Mouse (Mus musculus): ENCODE data around the gene Ier5l. TPM values are rescaled to one million over a fixed set of nuclear protein-coding genes. Genes with fewer than 3 reads are reported as not detected.

Gene Ier5l
- 2.2 and 2.8 TPM in 2 replicates for polyA plus RNA-seq (2012; rRNA removed)

DNA sequence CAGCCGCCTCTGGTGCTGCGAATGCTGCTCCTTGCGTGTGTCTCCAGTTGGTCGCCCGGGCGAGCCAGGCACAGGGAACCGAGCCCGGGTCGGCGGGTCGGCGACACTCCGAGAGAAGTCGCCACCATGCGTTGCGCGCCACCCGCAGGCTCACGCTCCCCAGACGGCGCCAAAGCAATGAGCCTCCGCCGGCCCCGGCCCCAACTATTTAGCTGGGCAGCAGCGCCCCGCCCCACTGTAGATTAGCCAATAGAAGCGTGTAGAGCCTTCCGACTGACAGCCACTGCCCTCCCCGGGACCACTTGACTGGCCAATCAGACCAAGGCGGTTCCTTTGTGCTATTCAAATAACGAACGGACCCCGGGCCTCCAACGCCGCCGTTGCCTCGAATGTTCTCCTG lies at the start of gene Ier5l:
TSS of gene Ier5l (minus strand) at position 181 of the 400 bp plus-strand sequence.
- peaks cover 35% of the 10 kb centered on the region for H3K4me1 ChIP-seq (ENCODE audit: control insufficient read depth, insufficient read depth, low read length)

DNA sequence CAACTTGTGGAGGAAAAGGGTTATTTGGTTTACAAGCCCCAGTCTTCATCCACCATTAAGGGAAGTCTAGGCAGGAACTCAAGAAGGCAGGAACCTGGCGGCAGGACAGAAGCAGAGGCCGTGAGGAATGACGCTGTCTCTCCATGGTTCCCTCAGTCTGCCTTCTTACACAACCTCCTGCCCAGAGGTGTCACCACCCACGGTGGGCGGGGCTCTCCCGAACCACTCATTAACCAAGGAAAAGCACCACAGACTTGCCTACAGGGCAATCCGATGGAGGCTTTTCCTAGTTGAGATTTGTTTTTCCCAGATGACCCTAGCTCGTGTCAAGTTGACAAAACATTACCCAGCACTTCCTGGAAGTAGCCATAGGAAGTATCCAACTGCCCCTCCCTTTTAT lies 49.7 kb upstream of the Ier5l start:
- no peak overlapping the region for H3K27ac ChIP-seq (ENCODE audit: control insufficient read depth, insufficient read depth, low read depth, low read length)
- H3K4me1 ChIP-seq (ENCODE audit: control insufficient read depth, insufficient read depth, low read length) = no peaks in the 10 kb centered on the region
- H3K36me3 ChIP-seq (ENCODE audit: control insufficient read depth, insufficient read depth, low read length) = no peaks in the 10 kb centered on the region
- H3K4me3 ChIP-seq (ENCODE audit: control insufficient read depth, low read depth, low read length) = no peak overlapping the region
- TF ChIP-seq POLR2A (IDR thresholded peaks at IDR 0.05; ENCODE audit: control insufficient read depth, low read depth, low read length) = no peak
- TF ChIP-seq CTCF (IDR thresholded peaks at IDR 0.05; ENCODE audit: control insufficient read depth, insufficient read depth, insufficient replicate concordance, low read depth, low read length) = no peak
- no peaks in the 10 kb centered on the region for H3K27me3 ChIP-seq (ENCODE audit: control insufficient read depth, insufficient read depth, low read length)

More for the DNA sequence above, at the start of gene Ier5l:
- H3K27ac ChIP-seq (ENCODE audit: control insufficient read depth, insufficient read depth, low read depth, low read length) = peak within 1 kb of the TSS; percentile 80
- H3K36me3 ChIP-seq (ENCODE audit: control insufficient read depth, insufficient read depth, low read length) = no peaks in the 10 kb centered on the region
- H3K27me3 ChIP-seq (ENCODE audit: control insufficient read depth, insufficient read depth, low read length) = no peaks in the 10 kb centered on the region
- peak within 1 kb of the TSS; percentile 74 for H3K4me3 ChIP-seq (ENCODE audit: control insufficient read depth, low read depth, low read length)
- TF ChIP-seq POLR2A (IDR thresholded peaks at IDR 0.05; ENCODE audit: control insufficient read depth, low read depth, low read length) (peak; percentile 84), CTCF (IDR thresholded peaks at IDR 0.05; ENCODE audit: control insufficient read depth, insufficient read depth, insufficient replicate concordance, low read depth, low read length) (no peak)

DNA sequence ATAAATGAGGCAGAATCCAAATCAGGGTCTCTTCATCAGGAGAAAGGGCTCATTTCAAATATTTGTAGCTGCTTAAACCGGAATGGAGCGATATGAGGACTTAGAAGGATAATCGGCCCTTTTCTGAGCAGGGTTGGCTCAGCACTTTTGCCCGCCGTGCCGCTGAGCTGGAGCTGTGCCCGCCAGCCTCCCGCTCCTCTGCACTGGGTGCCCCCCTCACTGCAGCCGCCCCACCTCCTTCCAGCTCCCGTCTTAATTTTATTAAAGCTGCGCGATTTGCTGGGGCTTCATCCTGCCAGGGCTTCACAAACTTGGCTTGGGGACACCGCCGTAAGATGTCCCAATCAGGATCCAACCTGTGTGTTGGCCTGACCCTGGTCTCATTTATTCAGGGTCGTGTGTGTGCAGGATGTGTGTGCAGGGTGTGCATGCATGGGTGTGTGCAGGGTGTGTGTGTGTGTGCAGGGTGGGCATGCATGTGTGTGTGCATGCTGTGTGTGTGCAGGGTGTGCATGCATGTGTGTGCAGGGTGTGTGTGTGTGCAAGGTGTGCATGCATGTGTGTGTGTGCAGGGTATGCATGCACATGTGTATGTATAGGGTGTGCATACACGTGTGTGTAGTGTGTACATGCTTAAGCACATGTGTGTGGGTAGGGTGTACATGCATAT lies 36.8 kb upstream of the Ier5l start:
- TF ChIP-seq CTCF (IDR thresholded peaks at IDR 0.05; ENCODE audit: control insufficient read depth, insufficient read depth, insufficient replicate concordance, low read depth, low read length) = no peak
- no peak for TF ChIP-seq POLR2A (IDR thresholded peaks at IDR 0.05; ENCODE audit: control insufficient read depth, low read depth, low read length)
- Histone ChIP-seq H3K27ac (ENCODE audit: control insufficient read depth, insufficient read depth, low read depth, low read length) (no peak overlapping the region), H3K4me3 (ENCODE audit: control insufficient read depth, low read depth, low read length) (no peak overlapping the region)

DNA sequence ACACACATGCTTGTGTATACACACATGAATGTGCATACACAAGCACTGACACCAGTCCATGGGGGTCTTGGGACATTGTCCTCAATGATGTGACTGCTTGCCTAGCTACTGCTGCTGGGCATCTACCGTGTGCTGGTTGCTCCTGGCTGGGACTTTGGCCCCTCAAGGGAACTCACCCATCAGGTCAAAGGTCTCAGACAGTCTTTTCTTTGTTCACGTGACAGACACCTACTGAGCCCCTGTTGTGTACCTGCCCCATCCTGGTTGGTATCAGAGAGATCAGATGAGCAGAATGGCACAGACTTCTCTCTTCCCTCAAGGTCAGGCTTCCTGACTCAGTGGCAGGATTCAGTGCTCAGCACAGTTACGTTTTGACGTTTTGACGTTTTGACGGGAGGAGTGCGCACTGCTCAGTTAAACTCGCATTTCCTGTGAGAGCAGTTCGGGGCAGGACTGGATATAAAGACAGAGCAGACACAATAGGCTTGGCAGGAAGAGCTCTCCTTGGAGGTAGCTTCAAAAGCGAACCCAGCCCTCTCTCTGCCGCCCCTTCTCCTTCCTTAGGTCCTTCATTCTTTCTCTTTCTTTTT lies 33.2 kb upstream of the Ier5l start:
- H3K36me3 ChIP-seq (ENCODE audit: control insufficient read depth, insufficient read depth, low read length) = no peaks in the 10 kb centered on the region
- H3K4me3 ChIP-seq (ENCODE audit: control insufficient read depth, low read depth, low read length) = no peak overlapping the region
- no peaks in the 10 kb centered on the region for H3K4me1 ChIP-seq (ENCODE audit: control insufficient read depth, insufficient read depth, low read length)

More for the DNA sequence above, 36.8 kb upstream of the Ier5l start:
- no peaks in the 10 kb centered on the region for H3K4me1 ChIP-seq (ENCODE audit: control insufficient read depth, insufficient read depth, low read length)
- H3K36me3 ChIP-seq (ENCODE audit: control insufficient read depth, insufficient read depth, low read length) = no peaks in the 10 kb centered on the region
- H3K27me3 ChIP-seq (ENCODE audit: control insufficient read depth, insufficient read depth, low read length) = no peaks in the 10 kb centered on the region

DNA sequence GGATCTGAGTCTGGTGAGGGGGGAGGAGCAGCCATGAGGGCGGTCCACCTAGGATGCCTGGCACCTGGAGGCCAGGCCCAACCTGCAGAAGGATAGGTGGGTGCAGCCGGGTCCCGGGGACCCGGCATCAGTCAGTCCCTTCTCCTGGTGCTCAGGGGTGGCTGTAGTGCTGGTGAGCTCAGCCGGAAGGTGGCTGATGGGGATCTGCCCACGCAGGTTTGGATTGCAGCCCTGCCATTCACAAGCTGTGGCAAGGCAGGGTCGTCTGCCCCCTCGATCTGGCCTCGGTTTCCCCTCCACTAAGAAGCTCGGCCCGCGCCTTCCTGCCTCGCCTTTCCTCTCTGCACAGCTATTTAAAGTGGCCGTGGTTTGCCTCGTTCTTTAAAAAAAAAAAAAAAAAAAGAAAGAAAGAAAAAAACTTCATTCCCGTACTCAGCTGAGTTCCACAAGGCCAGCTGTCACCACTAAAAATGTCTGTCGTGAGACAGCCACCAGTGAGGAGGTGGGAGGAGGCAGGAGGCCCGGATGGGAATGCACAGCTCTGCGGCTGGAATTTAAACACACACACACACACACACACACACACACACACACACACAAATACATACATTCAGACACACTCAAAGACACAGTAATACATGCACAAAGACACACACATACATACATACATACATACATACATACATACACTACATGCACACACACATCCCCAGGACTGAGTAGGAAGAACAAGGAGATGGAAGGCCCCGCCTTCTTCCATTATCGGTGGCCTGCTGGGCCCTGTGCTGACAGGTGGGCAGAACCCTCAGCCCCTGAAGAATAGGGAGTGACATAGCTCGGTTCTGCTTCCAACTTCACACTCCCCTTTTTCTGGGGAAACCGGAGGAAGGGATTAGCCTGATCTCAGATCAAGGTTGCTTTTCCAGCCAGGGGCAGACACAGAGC lies 29.9 kb upstream of the Ier5l start:
- Histone ChIP-seq H3K27ac (ENCODE audit: control insufficient read depth, insufficient read depth, low read depth, low read length) (no peak overlapping the region), H3K4me3 (ENCODE audit: control insufficient read depth, low read depth, low read length) (no peak overlapping the region), H3K4me1 (ENCODE audit: control insufficient read depth, insufficient read depth, low read length) (no peaks in the 10 kb centered on the region), H3K36me3 (ENCODE audit: control insufficient read depth, insufficient read depth, low read length) (no peaks in the 10 kb centered on the region), H3K27me3 (ENCODE audit: control insufficient read depth, insufficient read depth, low read length) (no peaks in the 10 kb centered on the region)
- TF ChIP-seq CTCF (IDR thresholded peaks at IDR 0.05; ENCODE audit: control insufficient read depth, insufficient read depth, insufficient replicate concordance, low read depth, low read length) (no peak), POLR2A (IDR thresholded peaks at IDR 0.05; ENCODE audit: control insufficient read depth, low read depth, low read length) (no peak)

More for the DNA sequence above, 33.2 kb upstream of the Ier5l start:
- Histone ChIP-seq H3K27ac (ENCODE audit: control insufficient read depth, insufficient read depth, low read depth, low read length) (no peak overlapping the region), H3K27me3 (ENCODE audit: control insufficient read depth, insufficient read depth, low read length) (no peaks in the 10 kb centered on the region)
- TF ChIP-seq POLR2A (IDR thresholded peaks at IDR 0.05; ENCODE audit: control insufficient read depth, low read depth, low read length) = no peak
- TF ChIP-seq CTCF (IDR thresholded peaks at IDR 0.05; ENCODE audit: control insufficient read depth, insufficient read depth, insufficient replicate concordance, low read depth, low read length) = no peak

DNA sequence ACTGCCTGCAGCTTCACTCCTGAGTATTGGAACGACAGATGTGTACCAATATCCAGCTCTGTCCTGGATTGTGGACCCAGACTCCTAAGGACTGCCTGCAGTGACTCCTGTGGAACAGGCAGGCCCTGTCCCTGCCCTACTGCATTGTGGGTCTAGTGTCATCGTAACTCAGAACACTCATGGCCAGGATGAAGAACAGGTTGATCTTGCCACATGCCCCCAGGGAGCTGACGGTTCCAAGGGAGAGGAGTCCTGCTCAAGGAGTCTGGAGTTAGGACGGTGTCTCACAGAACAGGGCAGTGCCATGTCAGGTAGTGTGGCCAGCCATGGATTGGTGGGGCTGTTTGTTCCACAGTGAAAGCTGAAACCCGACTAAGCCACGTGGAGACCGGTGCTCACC lies 27.7 kb upstream of the Ier5l start:
- Histone ChIP-seq H3K27ac (ENCODE audit: control insufficient read depth, insufficient read depth, low read depth, low read length) (no peak overlapping the region), H3K36me3 (ENCODE audit: control insufficient read depth, insufficient read depth, low read length) (no peaks in the 10 kb centered on the region), H3K4me3 (ENCODE audit: control insufficient read depth, low read depth, low read length) (no peak overlapping the region), H3K4me1 (ENCODE audit: control insufficient read depth, insufficient read depth, low read length) (no peaks in the 10 kb centered on the region; the same call in 1 of the 2 replicates), H3K27me3 (ENCODE audit: control insufficient read depth, insufficient read depth, low read length) (no peaks in the 10 kb centered on the region)
- TF ChIP-seq POLR2A (IDR thresholded peaks at IDR 0.05; ENCODE audit: control insufficient read depth, low read depth, low read length) (no peak), CTCF (IDR thresholded peaks at IDR 0.05; ENCODE audit: control insufficient read depth, insufficient read depth, insufficient replicate concordance, low read depth, low read length) (no peak)

All from testis, adult 2 months (tissue).